Comparison of ENCODE assay signal across 14 mouse cellular contexts in the genomic region with DNA sequence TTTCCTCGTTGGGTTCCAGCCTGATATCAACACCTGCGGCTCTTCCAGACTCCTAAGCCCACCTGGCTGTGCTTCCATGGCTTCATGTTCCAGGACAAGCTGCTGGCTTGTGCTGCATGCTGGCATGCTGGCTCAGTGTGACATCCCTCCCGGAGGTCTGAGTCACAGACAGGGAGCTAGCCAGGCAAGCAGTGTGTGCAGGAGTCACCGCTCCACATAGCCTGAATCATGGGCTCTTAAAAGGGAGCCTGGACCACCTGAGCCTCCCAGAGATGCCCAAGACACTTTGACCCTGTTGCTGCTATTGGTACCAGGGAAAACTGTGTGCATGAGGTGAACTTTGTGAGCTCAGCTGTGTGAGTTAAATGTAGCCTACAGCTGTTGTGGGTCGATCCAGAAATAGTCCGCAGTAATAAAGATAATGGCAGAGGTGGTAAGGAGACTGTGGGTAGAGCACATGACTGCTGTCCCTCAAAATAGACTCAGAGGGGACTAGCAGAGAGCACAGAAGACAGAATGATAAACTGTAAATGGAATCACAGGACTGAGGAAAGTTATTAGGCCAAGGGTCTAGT. TPM values are rescaled to one million over a fixed set of nuclear protein-coding genes. Genes with fewer than 3 reads are reported as not detected.
DNase-seq lines count a peak whose midpoint lies in the region; ATAC-seq lines count a peak whose summit lies in the region.
"Had no signal": no experiment of that assay in that cellular context is flagged by ENCODE, and none has a peak within 500 bp of the region (broad histone marks: within the 10 kb centered on the region; RNA-seq: fewer than 3 reads in every experiment).

No protein-coding gene starts in this region.

- peak overlapping the region; percentile 95 for H3K27ac ChIP-seq in heart, embryonic 15.5 days
- H3K27ac ChIP-seq in hindbrain, embryonic 16.5 days (ENCODE audit: low read depth, low read length): no peak overlapping the region
- H3K27ac ChIP-seq: left cerebral cortex, adult 2 months; liver, embryonic 13.5 days had no signal

- peak; percentile 12 for DNase-seq in adrenal gland, adult 2 months
- no peak for DNase-seq in adrenal gland, postnatal 10 days
- peak; percentile 24 for DNase-seq in right cerebral cortex, adult 18-20 months
- DNase-seq in right cerebral cortex, postnatal 25 days: no peak
- DNase-seq in cerebellum, postnatal 14 days: no peak
- DNase-seq in kidney, postnatal 10 days: no peak
- DNase-seq: kidney, postnatal 14 days; liver, embryonic 13.5 days; lung, postnatal 36 days; spleen, adult 18-20 months had no signal

- H3K9ac ChIP-seq in heart, embryonic 15.5 days: no peak overlapping the region
- no peak overlapping the region for H3K9ac ChIP-seq in hindbrain, embryonic 16.5 days (ENCODE audit: low read depth, low read length)
- H3K9ac ChIP-seq: liver, embryonic 13.5 days had no signal

- H3K4me1 ChIP-seq in heart, embryonic 15.5 days (replicated peaks): peaks cover 14% of the 10 kb centered on the region
- H3K4me1 ChIP-seq in hindbrain, embryonic 16.5 days (ENCODE audit: control insufficient read depth, insufficient read depth, low read depth, low read length): no peaks in the 10 kb centered on the region

- H3K9me3 ChIP-seq in heart, embryonic 15.5 days (replicated peaks): no peaks in the 10 kb centered on the region
- H3K9me3 ChIP-seq in hindbrain, embryonic 16.5 days (ENCODE audit: control insufficient read depth, low read length): no peaks in the 10 kb centered on the region
- H3K9me3 ChIP-seq: liver, embryonic 13.5 days had no signal

- no peaks in the 10 kb centered on the region for H3K27me3 ChIP-seq in heart, embryonic 15.5 days
- no peaks in the 10 kb centered on the region for H3K27me3 ChIP-seq in hindbrain, embryonic 16.5 days (replicated peaks; ENCODE audit: control insufficient read depth, insufficient read depth, low read length)
- H3K27me3 ChIP-seq: liver, embryonic 13.5 days had no signal

- ATAC-seq in heart, embryonic 15.5 days (replicated peaks; ENCODE audit: insufficient number of reproducible peaks, insufficient read depth, low FRiP score, low read depth): peak; percentile 95
- ATAC-seq in hindbrain, embryonic 16.5 days: no peak

- no peaks in the 10 kb centered on the region for H3K36me3 ChIP-seq in heart, embryonic 15.5 days
- peaks cover 4% of the 10 kb centered on the region; the same call in 1 of the 2 replicates for H3K36me3 ChIP-seq in hindbrain, embryonic 16.5 days (ENCODE audit: control insufficient read depth, insufficient read depth, low read length)

- peak overlapping the region; percentile 43 for H3K4me2 ChIP-seq in heart, embryonic 15.5 days
- H3K4me2 ChIP-seq in hindbrain, embryonic 16.5 days (ENCODE audit: low read length): no peak overlapping the region
- H3K4me2 ChIP-seq: liver, embryonic 13.5 days had no signal

- WGBS in heart, embryonic 15.5 days: 56% methylated on average over 6 of the region's 6 CpGs
- WGBS in hindbrain, embryonic 16.5 days: 97% methylated on average over 6 of the region's 6 CpGs

- no peak overlapping the region for H3K4me3 ChIP-seq in heart, embryonic 15.5 days
- H3K4me3 ChIP-seq in hindbrain, embryonic 16.5 days (ENCODE audit: low read length): no peak overlapping the region
- H3K4me3 ChIP-seq: erythroblast, embryonic 14.5 days; left cerebral cortex, adult 2 months; liver, embryonic 13.5 days had no signal

RNA-seq across cellular contexts. Expression of gene Psmb1, which starts 37.5 kb away (rescaled TPM):
- total RNA-seq in adrenal gland, adult 2 months (2021): 100 to 1,000 TPM; 156 to 176 TPM
- polyA plus RNA-seq in adrenal gland, adult 2 months (2012; rRNA removed): 26.0 and 29.3 TPM in 2 replicates
- 100 to 1,000 TPM; 171 to 174 TPM for total RNA-seq in adrenal gland, postnatal 10 days (2021)
- 173 and 179 TPM in 2 replicates for polyA plus RNA-seq in heart, embryonic 15.5 days (2015; fragmentation: Nextera tagmentation; extraction: Ambion mirVana)
- 227 and 248 TPM in 2 replicates for polyA plus RNA-seq in hindbrain, embryonic 16.5 days (2015; fragmentation: Nextera tagmentation; extraction: Ambion mirVana)

RNA-seq across cellular contexts. Expression of gene Tbp, which starts 37.7 kb away (rescaled TPM):
- 10 to 100 TPM; 23.0 to 33.0 TPM for total RNA-seq in adrenal gland, adult 2 months (2021)
- 28.5 and 32.9 TPM in 2 replicates for polyA plus RNA-seq in adrenal gland, adult 2 months (2012; rRNA removed)
- total RNA-seq in adrenal gland, postnatal 10 days (2021): 10 to 100 TPM; 24.5 to 24.7 TPM
- 22.7 and 28.1 TPM in 2 replicates for polyA plus RNA-seq in heart, embryonic 15.5 days (2015; fragmentation: Nextera tagmentation; extraction: Ambion mirVana)
- polyA plus RNA-seq in hindbrain, embryonic 16.5 days (2015; fragmentation: Nextera tagmentation; extraction: Ambion mirVana): 51.1 and 52.6 TPM in 2 replicates

Comparison
In these comparisons a context has a peak if more than half of its experiments do, and no peak if none do; other contexts are left out.
1. DNase-seq: peak in adrenal gland, adult 2 months (single experiment) and right cerebral cortex, adult 18-20 months (single experiment); none in adrenal gland, postnatal 10 days (single experiment), right cerebral cortex, postnatal 25 days (single experiment), cerebellum, postnatal 14 days (0 of 2) and kidney, postnatal 10 days (single experiment).